Mouse (Mus musculus) neural tube, embryonic 11.5 days (tissue): ENCODE measurements at regions not wholly inside any gene's neighbourhood (a gene's known extent, or its start where the extent isn't known, plus 50 kb on each side); places are given as distances from the start of the nearest gene placed in this dataset.
A peak's percentile ranks its signal among the peaks of the same experiment; 100 is the strongest.

Experiments used
- ATAC-seq: fragments of 200-750 bp; cut with Nextera tagmentation; 2 replicates; pipeline ENCODE4 v1.8.0; 2017; ENCODE audit warnings: moderate number of reproducible peaks, mild to moderate bottlenecking, moderate TSS enrichment, moderate library complexity; ENCODE audit not compliant: insufficient read depth, low FRiP score, low TSS enrichment
- DNase-seq: peaks from one replicate; pipeline ENCODE4 v3.0.0-alpha.2; 2015; ENCODE audit warnings: low spot score
- H3K27ac ChIP-seq: fragments of 300-500 bp; sonication (generic); 2 replicates; pipeline ENCODE4 v1.5.1; 2014; ENCODE audit warnings: low read depth, mild to moderate bottlenecking, low read length
- H3K27me3 ChIP-seq: fragments of 300-500 bp; sonication (generic); 2 replicates; pipeline ENCODE4 v1.6.1; 2014; ENCODE audit warnings: mild to moderate bottlenecking, low read length, mixed read lengths; ENCODE audit not compliant: control insufficient read depth, insufficient read depth
- H3K36me3 ChIP-seq: fragments of 300-500 bp; sonication (generic); 2 replicates; pipeline ENCODE4 v1.6.1; 2014; ENCODE audit warnings: mild to moderate bottlenecking, low read length, moderate library complexity, mixed read lengths; ENCODE audit not compliant: control insufficient read depth, insufficient read depth
- H3K4me1 ChIP-seq: fragments of 300-500 bp; sonication (generic); 2 replicates; pipeline ENCODE4 v1.6.1; 2014; ENCODE audit warnings: low read length, mixed read lengths; ENCODE audit not compliant: control insufficient read depth, insufficient read depth
- H3K4me2 ChIP-seq: fragments of 300-500 bp; sonication (generic); 2 replicates; pipeline ENCODE4 v1.6.1; 2014; ENCODE audit warnings: low read depth, mild to moderate bottlenecking, moderate library complexity
- H3K4me3 ChIP-seq: fragments of 300-500 bp; sonication (generic); 2 replicates; pipeline ENCODE4 v1.5.1; 2014; ENCODE audit warnings: low read depth, low read length
- H3K9ac ChIP-seq: fragments of 300-500 bp; sonication (generic); 2 replicates; pipeline ENCODE4 v1.6.1; 2014; ENCODE audit warnings: mild to moderate bottlenecking, low read length
- H3K9me3 ChIP-seq: fragments of 300-500 bp; sonication (generic); 2 replicates; pipeline ENCODE4 v1.6.1; 2016; ENCODE audit warnings: low read length; ENCODE audit not compliant: control insufficient read depth
- WGBS: fragments of 180-500 bp; shearing (Covaris S2); extraction: QIAGEN DNeasy Blood & Tissue Kit; methylation state at CpG from one replicate; pipeline ENCODE4 v1.1.7; 2014; 5-methylcytosine and 5-hydroxymethylcytosine counted together

GRCm38 (mm10) chr8:96296643-96297042, 408.3 kb upstream of the Got2 start:
- no peaks in the 10 kb centered on the region for H3K27me3 ChIP-seq
- no peaks in the 10 kb centered on the region for H3K36me3 ChIP-seq
- H3K4me3 ChIP-seq = no peak overlapping the region
- no peak for ATAC-seq
- H3K9ac ChIP-seq = no peak overlapping the region
- no peaks in the 10 kb centered on the region for H3K9me3 ChIP-seq
- no peak for DNase-seq
- no peak overlapping the region for H3K27ac ChIP-seq
- H3K4me1 ChIP-seq = no peaks in the 10 kb centered on the region
- WGBS = 78% methylated on average over 4 of the region's 4 CpGs
- no peak overlapping the region for H3K4me2 ChIP-seq

- no peak for ATAC-seq
- H3K4me3 ChIP-seq = no peak overlapping the region
- H3K27ac ChIP-seq = no peak overlapping the region
- DNase-seq = no peak
- H3K36me3 ChIP-seq = no peaks in the 10 kb centered on the region
- no peak overlapping the region for H3K9ac ChIP-seq
- no peak overlapping the region for H3K4me2 ChIP-seq
- H3K4me1 ChIP-seq = peaks cover 7% of the 10 kb centered on the region; the same call in 1 of the 2 replicates
- no peaks in the 10 kb centered on the region for H3K27me3 ChIP-seq
- no peaks in the 10 kb centered on the region for H3K9me3 ChIP-seq
Observed at GRCm38 (mm10) chr8:96290740-96291139, 402.4 kb upstream of the Got2 start.

GRCm38 (mm10) chr8:96289519-96289918, 401.2 kb upstream of the Got2 start:
- Histone ChIP-seq H3K27me3 (no peaks in the 10 kb centered on the region), H3K4me1 (peaks cover 7% of the 10 kb centered on the region; the same call in 1 of the 2 replicates)

GRCm38 (mm10) chr8:96288525-96288924, 400.2 kb upstream of the Got2 start:
- peak; percentile 63; the same call in 1 of the 2 replicates for ATAC-seq
- Histone ChIP-seq H3K4me3 (no peak overlapping the region), H3K4me2 (no peak overlapping the region), H3K9me3 (no peaks in the 10 kb centered on the region), H3K4me1 (peaks cover 7% of the 10 kb centered on the region; the same call in 1 of the 2 replicates), H3K9ac (no peak overlapping the region), H3K36me3 (no peaks in the 10 kb centered on the region), H3K27me3 (no peaks in the 10 kb centered on the region), H3K27ac (no peak overlapping the region)
- no peak for DNase-seq
- 4% methylated on average over 3 of the region's 3 CpGs for WGBS

More at GRCm38 (mm10) chr8:96289519-96289918, 401.2 kb upstream of the Got2 start:
- ATAC-seq (peak; percentile 45; the same call in 1 of the 2 replicates), DNase-seq (peak; percentile 15)
- H3K4me2 ChIP-seq = no peak overlapping the region
- no peaks in the 10 kb centered on the region for H3K9me3 ChIP-seq
- H3K27ac ChIP-seq = no peak overlapping the region
- no peaks in the 10 kb centered on the region for H3K36me3 ChIP-seq
- 61% methylated on average over 3 of the region's 3 CpGs for WGBS
- no peak overlapping the region for H3K9ac ChIP-seq
- no peak overlapping the region for H3K4me3 ChIP-seq

- Histone ChIP-seq H3K27me3 (no peaks in the 10 kb centered on the region), H3K9ac (no peak overlapping the region), H3K4me2 (no peak overlapping the region), H3K27ac (no peak overlapping the region), H3K4me1 (no peaks in the 10 kb centered on the region), H3K9me3 (no peaks in the 10 kb centered on the region), H3K36me3 (no peaks in the 10 kb centered on the region), H3K4me3 (no peak overlapping the region)
- 32% methylated on average over 4 of the region's 4 CpGs for WGBS
- DNase-seq (peak; percentile 16), ATAC-seq (peak; percentile 38; the same call in 1 of the 2 replicates)
Observed at GRCm38 (mm10) chr8:96277479-96278138, 389.3 kb upstream of the Got2 start.

GRCm38 (mm10) chr8:96277058-96277457, 388.7 kb upstream of the Got2 start:
- Histone ChIP-seq H3K9me3 (no peaks in the 10 kb centered on the region), H3K4me1 (no peaks in the 10 kb centered on the region), H3K36me3 (no peaks in the 10 kb centered on the region), H3K4me2 (no peak overlapping the region), H3K27ac (no peak overlapping the region), H3K9ac (no peak overlapping the region), H3K4me3 (no peak overlapping the region), H3K27me3 (no peaks in the 10 kb centered on the region)
- WGBS = 68% methylated on average over 5 of the region's 5 CpGs
- ATAC-seq (no peak; the same call in 1 of the 2 replicates), DNase-seq (no peak)

GRCm38 (mm10) chr8:96256294-96256693, 367.9 kb upstream of the Got2 start:
- H3K4me1 ChIP-seq = no peaks in the 10 kb centered on the region
- H3K4me3 ChIP-seq = no peak overlapping the region
- H3K27me3 ChIP-seq = no peaks in the 10 kb centered on the region
- ATAC-seq (no peak), DNase-seq (no peak)
- no peak overlapping the region for H3K9ac ChIP-seq
- no peaks in the 10 kb centered on the region for H3K9me3 ChIP-seq
- H3K4me2 ChIP-seq = no peak overlapping the region
- H3K36me3 ChIP-seq = no peaks in the 10 kb centered on the region
- 86% methylated on average over 5 of the region's 5 CpGs for WGBS
- no peak overlapping the region for H3K27ac ChIP-seq

- H3K4me2 ChIP-seq = no peak overlapping the region
- no peaks in the 10 kb centered on the region for H3K4me1 ChIP-seq
- H3K9ac ChIP-seq = no peak overlapping the region
- 42% methylated on average over 5 of the region's 5 CpGs for WGBS
- no peaks in the 10 kb centered on the region for H3K9me3 ChIP-seq
- H3K36me3 ChIP-seq = no peaks in the 10 kb centered on the region
- H3K27me3 ChIP-seq = no peaks in the 10 kb centered on the region
- H3K4me3 ChIP-seq = no peak overlapping the region
- no peak for ATAC-seq
- no peak for DNase-seq
- no peak overlapping the region for H3K27ac ChIP-seq
Observed at GRCm38 (mm10) chr8:96255811-96256210, 367.5 kb upstream of the Got2 start.

GRCm38 (mm10) chr8:96246017-96246416, 357.7 kb upstream of the Got2 start:
- ATAC-seq (no peak), DNase-seq (no peak)
- Histone ChIP-seq H3K27ac (no peak overlapping the region), H3K4me1 (peaks cover 4% of the 10 kb centered on the region; the same call in 1 of the 2 replicates), H3K9me3 (no peaks in the 10 kb centered on the region), H3K36me3 (no peaks in the 10 kb centered on the region), H3K27me3 (no peaks in the 10 kb centered on the region), H3K9ac (no peak overlapping the region), H3K4me3 (no peak overlapping the region), H3K4me2 (no peak overlapping the region)
- 79% methylated on average over 7 of the region's 7 CpGs for WGBS
